Mouse (Mus musculus) hindbrain, embryonic 14.5 days (tissue): ENCODE data around the gene Olfr411. TPM values are rescaled to one million over a fixed set of nuclear protein-coding genes. Genes with fewer than 3 reads are reported as not detected.

Experiments
- ATAC-seq: fragments of 200-750 bp; cut with Nextera tagmentation; 2 replicates; pipeline ENCODE4 v1.8.0; 2017; ENCODE audit warnings: moderate number of reproducible peaks, mild to moderate bottlenecking, moderate TSS enrichment, moderate library complexity; ENCODE audit not compliant: low FRiP score
- DNase-seq: peaks from one replicate; pipeline ENCODE4 v3.0.0-alpha.2; 2015; ENCODE audit warnings: low spot score
- H3K27ac ChIP-seq: fragments of 300-500 bp; sonication (generic); 2 replicates; pipeline ENCODE4 v1.5.1; 2014; ENCODE audit warnings: mild to moderate bottlenecking, moderate library complexity
- H3K27me3 ChIP-seq: fragments of 300-500 bp; sonication (generic); 2 replicates; pipeline ENCODE4 v1.6.1; 2014; ENCODE audit warnings: mild to moderate bottlenecking, low read length, mixed read lengths; ENCODE audit not compliant: control insufficient read depth, insufficient read depth
- H3K36me3 ChIP-seq: fragments of 300-500 bp; sonication (generic); replicated peaks from 2 replicates; pipeline ENCODE4 v1.6.1; 2014; ENCODE audit not compliant: control insufficient read depth, insufficient read depth
- H3K4me1 ChIP-seq: fragments of 300-500 bp; sonication (generic); replicated peaks from 2 replicates; pipeline ENCODE4 v1.6.1; 2014; ENCODE audit warnings: antibody characterized with exemption, low read length, mixed read lengths; ENCODE audit not compliant: control insufficient read depth, insufficient read depth
- H3K4me2 ChIP-seq: fragments of 300-500 bp; sonication (generic); replicated peaks from 2 replicates; pipeline ENCODE4 v1.6.1; 2014; ENCODE audit warnings: mild to moderate bottlenecking, moderate library complexity
- H3K4me3 ChIP-seq: fragments of 300-500 bp; sonication (generic); replicated peaks from 2 replicates; pipeline ENCODE4 v1.5.1; 2014; ENCODE audit warnings: mild to moderate bottlenecking, low read length
- H3K9ac ChIP-seq: fragments of 300-500 bp; sonication (generic); 2 replicates; pipeline ENCODE4 v1.6.1; 2014
- H3K9me3 ChIP-seq: fragments of 300-500 bp; sonication (generic); 2 replicates; pipeline ENCODE4 v1.6.1; 2016; ENCODE audit warnings: low read length; ENCODE audit not compliant: control insufficient read depth
- WGBS: fragments of 180-500 bp; shearing (Covaris S2); extraction: QIAGEN DNeasy Blood & Tissue Kit; methylation state at CpG from one replicate; pipeline ENCODE4 v1.1.7; 2014; 5-methylcytosine and 5-hydroxymethylcytosine counted together
- polyA plus RNA-seq: library from polyadenylated mRNA; unstranded; fragments of >200 nt; fragmentation: Nextera tagmentation; extraction: Ambion mirVana; gene quantifications from 2 replicates; pipeline ENCODE4 v1.2.1, GENCODE M21; 2014

Olfr411 gene
- polyA plus RNA-seq, 1 experiment from 2014 or later = not detected

- no peaks in the 10 kb centered on the region for H3K9me3 ChIP-seq
- H3K27ac ChIP-seq = no peak overlapping the region
- 67% methylated on average over 3 of the region's 3 CpGs for WGBS
- no peak overlapping the region for H3K4me3 ChIP-seq
- no peaks in the 10 kb centered on the region for H3K36me3 ChIP-seq
- no peaks in the 10 kb centered on the region for H3K4me1 ChIP-seq
- ATAC-seq = peak; percentile 86
- H3K27me3 ChIP-seq = no peaks in the 10 kb centered on the region; the same call in 1 of the 2 replicates
- H3K9ac ChIP-seq = no peak overlapping the region
- no peak overlapping the region for H3K4me2 ChIP-seq
- DNase-seq = peak; percentile 78
Observed at GRCm38 (mm10) chr11:74376847-74377246, 24.4 kb upstream of the Olfr411 start.

- Histone ChIP-seq H3K4me3 (no peak overlapping the region), H3K4me2 (no peak overlapping the region; the same call in 1 of the 2 replicates), H3K9me3 (no peaks in the 10 kb centered on the region), H3K4me1 (no peaks in the 10 kb centered on the region), H3K27me3 (peaks cover 6% of the 10 kb centered on the region), H3K36me3 (no peaks in the 10 kb centered on the region), H3K27ac (no peak overlapping the region), H3K9ac (no peak overlapping the region)
- ATAC-seq (peak; percentile 64; the same call in 1 of the 2 replicates), DNase-seq (peak; percentile 96)
- WGBS = 10% methylated on average over 22 of the region's 22 CpGs
Observed at GRCm38 (mm10) chr11:74371393-74372100, 19.1 kb upstream of the Olfr411 start.

GRCm38 (mm10) chr11:74361769-74362168 is 9.3 kb upstream of the Olfr411 start, which contains the start of gene Olfr412:
Olfr412 (plus strand) TSS chr11:74362069.
- H3K9ac ChIP-seq = no peak within 1 kb of the TSS
- H3K4me2 ChIP-seq = no peak within 1 kb of the TSS
- no peak for ATAC-seq
- H3K27ac ChIP-seq = no peak within 1 kb of the TSS
- 72% methylated on average over 1 of the region's 1 CpGs for WGBS
- no peak for DNase-seq
- no peaks in the 10 kb centered on the region for H3K36me3 ChIP-seq
- no peaks in the 10 kb centered on the region for H3K27me3 ChIP-seq
- no peaks in the 10 kb centered on the region for H3K4me1 ChIP-seq
- H3K4me3 ChIP-seq = no peak within 1 kb of the TSS
- peaks cover 5% of the 10 kb centered on the region; the same call in 1 of the 2 replicates for H3K9me3 ChIP-seq

- Histone ChIP-seq H3K36me3 (no peaks in the 10 kb centered on the region), H3K9me3 (no peaks in the 10 kb centered on the region), H3K4me2 (no peak within 1 kb of the TSS), H3K27me3 (no peaks in the 10 kb centered on the region), H3K9ac (no peak within 1 kb of the TSS), H3K4me1 (no peaks in the 10 kb centered on the region), H3K27ac (no peak within 1 kb of the TSS), H3K4me3 (no peak within 1 kb of the TSS)
- ATAC-seq = no peak
- WGBS = 87% methylated on average over 6 of the region's 6 CpGs
- DNase-seq = no peak
Observed at GRCm38 (mm10) chr11:74337931-74338330, 14.5 kb downstream of the Olfr411 start, which contains the start of gene Olfr410. Olfr410 (minus strand) TSS chr11:74338031.

- H3K27me3 ChIP-seq = no peaks in the 10 kb centered on the region
Observed at GRCm38 (mm10) chr11:74328781-74329180, 23.7 kb downstream of the Olfr411 start.

GRCm38 (mm10) chr11:74326044-74326443 is 26.4 kb downstream of the Olfr411 start:
- ATAC-seq = no peak
- Histone ChIP-seq H3K27ac (no peak overlapping the region), H3K36me3 (no peaks in the 10 kb centered on the region), H3K9me3 (no peaks in the 10 kb centered on the region), H3K4me2 (no peak overlapping the region), H3K4me3 (no peak overlapping the region), H3K9ac (no peak overlapping the region), H3K4me1 (no peaks in the 10 kb centered on the region), H3K27me3 (no peaks in the 10 kb centered on the region)
- no peak for DNase-seq
- 83% methylated on average over 2 of the region's 2 CpGs for WGBS

More at GRCm38 (mm10) chr11:74328781-74329180, 23.7 kb downstream of the Olfr411 start:
- no peaks in the 10 kb centered on the region for H3K9me3 ChIP-seq
- H3K36me3 ChIP-seq = no peaks in the 10 kb centered on the region
- H3K27ac ChIP-seq = no peak overlapping the region
- H3K4me1 ChIP-seq = no peaks in the 10 kb centered on the region
- H3K4me3 ChIP-seq = no peak overlapping the region
- no peak overlapping the region for H3K9ac ChIP-seq
- no peak overlapping the region for H3K4me2 ChIP-seq
- no peak for ATAC-seq
- no peak for DNase-seq

Other genes with a start within 250 kb of the Olfr411 start
- gene Olfr401, start 238.9 kb downstream of the Olfr411 start, polyA plus RNA-seq = not detected in 2 replicates
- not detected in 2 replicates for gene Olfr402, start 199.1 kb downstream of the Olfr411 start, polyA plus RNA-seq
- gene Olfr403, start 166.4 kb downstream of the Olfr411 start, polyA plus RNA-seq = not detected in 2 replicates
- not detected in 2 replicates for gene Olfr43, start 141.3 kb downstream of the Olfr411 start, polyA plus RNA-seq
- not detected in 2 replicates for gene Olfr406, start 92.8 kb downstream of the Olfr411 start, polyA plus RNA-seq
- not detected in 2 replicates for gene Olfr59, start 68.9 kb downstream of the Olfr411 start, polyA plus RNA-seq
- not detected in 2 replicates for gene Olfr410, start 14.6 kb downstream of the Olfr411 start, polyA plus RNA-seq
- not detected in 2 replicates for gene Olfr412, start 9.4 kb upstream of the Olfr411 start, polyA plus RNA-seq